8 mouse cellular contexts compared by ENCODE assay signal in the genomic region with DNA sequence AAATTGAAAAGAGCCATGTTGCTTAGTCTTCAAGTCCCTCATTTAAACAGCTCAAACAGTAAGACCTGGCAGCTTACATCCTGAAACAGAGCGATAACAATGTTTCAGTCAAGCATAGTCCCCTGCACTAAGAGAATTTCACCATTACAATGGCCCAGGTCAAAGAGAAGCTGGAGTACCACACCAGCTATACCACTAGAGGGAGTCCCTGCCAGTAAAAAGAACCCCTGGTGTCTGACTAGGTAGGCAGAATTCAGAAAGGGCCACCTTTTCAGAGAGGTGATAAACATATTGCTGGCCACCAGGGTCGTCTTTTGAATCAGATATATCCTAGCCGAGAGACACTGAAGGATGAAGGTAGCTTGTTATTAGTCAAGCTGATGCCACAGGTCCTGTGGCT. TPM values are rescaled to one million over a fixed set of nuclear protein-coding genes. Genes with fewer than 3 reads are reported as not detected.
DNase-seq lines count a peak whose midpoint lies in the region; ATAC-seq and TF ChIP-seq lines count a peak whose summit lies in the region.

No protein-coding gene starts in this region.

- peak; percentile 32 for DNase-seq in cerebellum, adult 9-10 months
- DNase-seq in cerebellum, adult 11-12 months: no peak
- DNase-seq in urinary bladder, postnatal 14 days (ENCODE audit: low spot score): peak; percentile 28
- DNase-seq in urinary bladder, postnatal 36 days (ENCODE audit: low spot score in 2 of 2): no peak
- DNase-seq in kidney, postnatal 0 days (ENCODE audit: low spot score): peak; percentile 87
- peak; percentile 44 for DNase-seq in mesoderm, embryonic 11.5 days (ENCODE audit: low read depth, low spot score)
- no peak for DNase-seq in right cerebral cortex, adult 18-20 months

- no peaks in the 10 kb centered on the region for H3K27me3 ChIP-seq in kidney, postnatal 0 days (ENCODE audit: insufficient read depth, low read length)

- H3K27ac ChIP-seq in kidney, postnatal 0 days: no peak overlapping the region

- H3K36me3 ChIP-seq in kidney, postnatal 0 days (ENCODE audit: insufficient read depth, low read length): peaks cover 27% of the 10 kb centered on the region

- peak; percentile 76 for ATAC-seq in erythroid progenitor cell, adult 5-6 weeks (replicated peaks; ENCODE audit: low FRiP score, poor library complexity, severe bottlenecking)
- peak; percentile 72; the same call in 1 of the 2 replicates for ATAC-seq in kidney, postnatal 0 days (replicated peaks; ENCODE audit: low FRiP score, low read depth)

- no peak overlapping the region for H3K4me3 ChIP-seq in kidney, postnatal 0 days (replicated peaks; ENCODE audit: low read depth, low read length)

- 48% methylated on average over 3 of the region's 3 CpGs for WGBS in kidney, postnatal 0 days

- TF ChIP-seq CTCF in kidney, postnatal 0 days (IDR thresholded peaks at IDR 0.05; ENCODE audit: low read depth): peak; percentile 83

- H3K4me2 ChIP-seq in kidney, postnatal 0 days (ENCODE audit: low read length): no peak overlapping the region

- no peaks in the 10 kb centered on the region for H3K9me3 ChIP-seq in kidney, postnatal 0 days (replicated peaks; ENCODE audit: low read length)

- H3K9ac ChIP-seq in kidney, postnatal 0 days (ENCODE audit: low read depth, low read length): no peak overlapping the region

- no peaks in the 10 kb centered on the region for H3K4me1 ChIP-seq in kidney, postnatal 0 days (replicated peaks; ENCODE audit: insufficient read depth, low read length)

RNA-seq across cellular contexts. Expression of gene Sdha, which starts 9.0 kb away (rescaled TPM):
- 80.4 and 91.8 TPM in 2 replicates for total RNA-seq in erythroid progenitor cell, adult 5-6 weeks (2015; ENCODE audit: low replicate concordance)
- 94.1 and 108 TPM in 2 replicates for total RNA-seq in erythroid progenitor cell, adult 5-6 weeks (2017; ENCODE audit: low replicate concordance)
- 305 and 346 TPM in 2 replicates for polyA plus RNA-seq in kidney, postnatal 0 days (2015; fragmentation: Nextera tagmentation; extraction: Ambion mirVana)

RNA-seq across cellular contexts. Expression of gene Ccdc127, which starts 9.1 kb away (rescaled TPM):
- 20.5 and 24.5 TPM in 2 replicates for total RNA-seq in erythroid progenitor cell, adult 5-6 weeks (2015; ENCODE audit: low replicate concordance)
- 20.8 and 32.7 TPM in 2 replicates for total RNA-seq in erythroid progenitor cell, adult 5-6 weeks (2017; ENCODE audit: low replicate concordance)
- polyA plus RNA-seq in kidney, postnatal 0 days (2015; fragmentation: Nextera tagmentation; extraction: Ambion mirVana): 42.7 and 44.1 TPM in 2 replicates

RNA-seq across cellular contexts. Expression of gene Lrrc14b, which starts 22.8 kb away (rescaled TPM):
- not detected in 2 replicates for total RNA-seq in erythroid progenitor cell, adult 5-6 weeks (2015; ENCODE audit: low replicate concordance)
- total RNA-seq in erythroid progenitor cell, adult 5-6 weeks (2017; ENCODE audit: low replicate concordance): not detected in 2 replicates
- not detected in 2 replicates for polyA plus RNA-seq in kidney, postnatal 0 days (2015; fragmentation: Nextera tagmentation; extraction: Ambion mirVana)

RNA-seq across cellular contexts. Expression of gene Pdcd6, which starts 23.7 kb away (rescaled TPM):
- total RNA-seq in erythroid progenitor cell, adult 5-6 weeks (2015; ENCODE audit: low replicate concordance): 56.2 and 60.8 TPM in 2 replicates
- 25.1 and 48.8 TPM in 2 replicates for total RNA-seq in erythroid progenitor cell, adult 5-6 weeks (2017; ENCODE audit: low replicate concordance)
- polyA plus RNA-seq in kidney, postnatal 0 days (2015; fragmentation: Nextera tagmentation; extraction: Ambion mirVana): 183 and 186 TPM in 2 replicates

RNA-seq across cellular contexts. Expression of gene Ahrr, which starts 48.9 kb away (rescaled TPM):
- not detected in 2 replicates for total RNA-seq in erythroid progenitor cell, adult 5-6 weeks (2015; ENCODE audit: low replicate concordance)
- total RNA-seq in erythroid progenitor cell, adult 5-6 weeks (2017; ENCODE audit: low replicate concordance): not detected in 2 replicates
- polyA plus RNA-seq in kidney, postnatal 0 days (2015; fragmentation: Nextera tagmentation; extraction: Ambion mirVana): 0.45 and 0.46 TPM in 2 replicates

Comparison
In these comparisons a context has a peak if more than half of its experiments do, and no peak if none do; other contexts are left out.
1. DNase-seq: peak in cerebellum, adult 9-10 months (single experiment), urinary bladder, postnatal 14 days (single experiment), kidney, postnatal 0 days (single experiment) and mesoderm, embryonic 11.5 days (single experiment); none in cerebellum, adult 11-12 months (single experiment), urinary bladder, postnatal 36 days (0 of 2) and right cerebral cortex, adult 18-20 months (single experiment).